Mouse (Mus musculus) midbrain, embryonic 16.5 days (tissue): Measurements from ENCODE around the gene Ephx1. TPM values are rescaled to one million over a fixed set of nuclear protein-coding genes. Genes with fewer than 3 reads are reported as not detected.

Source experiments
- ATAC-seq: fragments of 200-750 bp; cut with Nextera tagmentation; 2 replicates; pipeline ENCODE4 v1.8.0; 2017; ENCODE audit warnings: moderate TSS enrichment
- H3K27ac ChIP-seq: fragments of 300-500 bp; sonication (generic); 2 replicates; pipeline ENCODE4 v1.5.1; 2014; ENCODE audit warnings: mild to moderate bottlenecking, low read length, mixed read lengths
- H3K27me3 ChIP-seq: fragments of 300-500 bp; sonication (generic); 2 replicates; pipeline ENCODE4 v1.6.1; 2014; ENCODE audit warnings: low read depth, low read length, mixed read lengths; ENCODE audit not compliant: control insufficient read depth, insufficient read depth
- H3K36me3 ChIP-seq: fragments of 300-500 bp; sonication (generic); 2 replicates; pipeline ENCODE4 v1.6.1; 2014; ENCODE audit warnings: mild to moderate bottlenecking, low read length, moderate library complexity, mixed read lengths; ENCODE audit not compliant: control insufficient read depth, insufficient read depth
- H3K4me1 ChIP-seq: fragments of 300-500 bp; sonication (generic); 2 replicates; pipeline ENCODE4 v1.6.1; 2014; ENCODE audit warnings: mild to moderate bottlenecking, low read length, mixed read lengths; ENCODE audit not compliant: control insufficient read depth, insufficient read depth
- H3K4me2 ChIP-seq: fragments of 300-500 bp; sonication (generic); 2 replicates; pipeline ENCODE4 v1.6.1; 2014; ENCODE audit warnings: mild to moderate bottlenecking, low read length, mixed read lengths
- H3K4me3 ChIP-seq: fragments of 300-500 bp; sonication (generic); 2 replicates; pipeline ENCODE4 v1.5.1; 2014; ENCODE audit warnings: low read depth, mild to moderate bottlenecking, low read length, moderate library complexity, mixed read lengths
- H3K9ac ChIP-seq: fragments of 300-500 bp; sonication (generic); 2 replicates; pipeline ENCODE4 v1.6.1; 2014; ENCODE audit warnings: low read depth, low read length, mixed read lengths
- H3K9me3 ChIP-seq: fragments of 300-500 bp; sonication (generic); replicated peaks from 2 replicates; pipeline ENCODE4 v1.6.1; 2014; ENCODE audit warnings: mild to moderate bottlenecking, low read length, mixed read lengths; ENCODE audit not compliant: control insufficient read depth, poor library complexity, severe bottlenecking
- WGBS: fragments of 180-500 bp; shearing (Covaris S2); extraction: QIAGEN DNeasy Blood & Tissue Kit; methylation state at CpG from one replicate; pipeline ENCODE4 v1.1.7; 2014; 5-methylcytosine and 5-hydroxymethylcytosine counted together
- polyA plus RNA-seq: library from polyadenylated mRNA; unstranded; fragments of >200 nt; fragmentation: Nextera tagmentation; extraction: Ambion mirVana; gene quantifications from 2 replicates; pipeline ENCODE4 v1.2.1, GENCODE M21; 2015

Ephx1 gene
- polyA plus RNA-seq, 1 experiment from 2014 or later: 8.2 TPM

DNA sequence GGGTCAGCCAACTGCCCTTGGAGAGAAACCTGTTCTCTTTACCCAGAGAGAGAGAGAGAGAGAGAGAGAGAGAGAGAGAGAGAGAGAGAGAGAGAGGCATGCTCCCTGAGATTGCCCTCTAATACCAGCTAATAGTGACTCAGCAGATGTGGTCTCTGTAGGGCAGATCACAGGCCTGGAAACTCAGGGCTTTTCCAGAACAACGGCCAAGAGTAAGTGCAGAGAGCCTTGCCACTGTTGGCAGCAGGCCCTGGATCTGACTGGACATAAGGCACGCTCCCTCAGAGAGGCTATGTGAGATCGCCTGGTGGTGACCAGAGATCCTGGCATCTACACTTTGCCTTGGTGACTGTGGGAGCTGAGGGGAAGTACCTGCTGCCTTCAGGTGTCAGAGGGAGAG is 10.9 kb downstream of the Ephx1 start:
- H3K4me3 ChIP-seq: no peak overlapping the region
- no peaks in the 10 kb centered on the region for H3K4me1 ChIP-seq
- H3K9me3 ChIP-seq: no peaks in the 10 kb centered on the region
- no peaks in the 10 kb centered on the region for H3K27me3 ChIP-seq
- WGBS: 80% methylated on average over 3 of the region's 3 CpGs
- H3K9ac ChIP-seq: no peak overlapping the region
- H3K27ac ChIP-seq: no peak overlapping the region
- H3K4me2 ChIP-seq: no peak overlapping the region
- ATAC-seq: no peak
- no peaks in the 10 kb centered on the region for H3K36me3 ChIP-seq

DNA sequence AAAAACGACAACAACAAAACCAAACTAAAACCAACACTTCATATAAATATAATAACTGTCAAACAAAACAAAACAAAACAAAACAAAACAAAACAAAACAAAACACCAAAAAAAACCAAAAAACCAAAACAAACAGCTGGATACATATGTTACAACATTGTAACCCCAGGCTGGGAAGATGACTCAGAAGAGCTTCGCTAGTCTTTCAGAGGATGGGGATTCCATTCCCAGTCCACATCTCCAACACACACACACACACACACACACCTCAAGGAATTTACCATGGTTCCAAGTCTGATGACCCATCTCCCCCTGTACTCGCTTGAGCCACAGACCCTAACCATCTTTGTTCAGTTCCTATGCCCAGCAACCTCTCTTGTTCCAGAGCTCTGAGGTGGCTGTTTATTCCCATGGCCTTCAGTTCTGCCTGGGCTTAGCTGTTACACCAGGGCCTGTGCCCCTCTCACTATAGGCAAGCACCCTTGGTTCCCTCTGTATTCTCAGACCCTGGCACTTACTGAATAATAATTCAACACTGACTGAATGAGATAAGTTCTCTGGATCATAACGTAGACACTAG is 11.6 kb downstream of the Ephx1 start:
- no peaks in the 10 kb centered on the region for H3K4me1 ChIP-seq
- no peaks in the 10 kb centered on the region for H3K27me3 ChIP-seq
- ATAC-seq: no peak
- 87% methylated on average over 4 of the region's 4 CpGs for WGBS
- H3K4me2 ChIP-seq: no peak overlapping the region
- no peak overlapping the region for H3K27ac ChIP-seq
- no peaks in the 10 kb centered on the region for H3K36me3 ChIP-seq
- no peak overlapping the region for H3K9ac ChIP-seq
- H3K9me3 ChIP-seq: no peaks in the 10 kb centered on the region
- H3K4me3 ChIP-seq: no peak overlapping the region

DNA sequence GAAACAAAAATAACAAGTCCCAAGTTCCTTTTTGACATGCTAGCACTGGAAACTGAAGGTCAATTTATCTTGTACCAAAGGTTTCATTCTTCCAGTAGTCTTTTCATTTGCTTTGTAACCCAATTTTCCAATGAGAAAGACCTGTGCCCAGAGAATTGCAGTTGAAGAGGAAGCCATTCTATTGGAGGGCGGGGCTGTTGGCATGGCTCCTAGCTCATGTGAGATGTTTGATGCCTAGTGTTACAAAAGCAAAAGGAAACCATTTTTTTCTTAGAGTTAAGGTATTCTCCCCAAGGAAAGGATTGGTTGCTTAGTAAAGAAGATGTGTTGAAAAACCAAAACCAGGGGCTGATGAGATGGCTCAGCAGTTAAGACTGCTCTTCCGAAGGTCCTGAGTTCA is 12.4 kb downstream of the Ephx1 start:
- Histone ChIP-seq H3K4me2 (no peak overlapping the region), H3K4me3 (no peak overlapping the region), H3K27ac (no peak overlapping the region), H3K9ac (no peak overlapping the region), H3K4me1 (no peaks in the 10 kb centered on the region), H3K36me3 (no peaks in the 10 kb centered on the region), H3K9me3 (no peaks in the 10 kb centered on the region), H3K27me3 (no peaks in the 10 kb centered on the region)
- no peak for ATAC-seq
- WGBS: 95% methylated on average over 2 of the region's 2 CpGs

DNA sequence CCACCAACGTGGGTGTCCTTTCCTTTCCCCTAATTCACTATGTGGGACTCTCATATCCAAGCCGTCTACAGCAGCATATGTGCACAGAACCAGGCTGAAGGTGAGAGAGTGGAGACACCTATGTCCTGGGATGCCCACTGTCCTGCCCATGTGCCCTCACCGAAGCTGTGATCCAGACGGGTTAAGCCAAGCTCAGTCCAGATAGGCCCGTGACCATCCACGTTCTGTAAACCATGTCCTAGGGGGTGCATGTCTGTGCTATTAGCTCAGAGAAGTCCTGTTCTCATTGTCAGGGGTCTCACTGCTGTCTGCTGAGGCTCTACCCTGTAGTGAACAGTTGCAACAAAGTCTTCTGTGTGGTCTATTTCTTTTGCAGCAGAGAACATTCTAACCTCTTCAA is 12.9 kb downstream of the Ephx1 start:
- H3K9ac ChIP-seq: no peak overlapping the region
- 91% methylated on average over 6 of the region's 6 CpGs for WGBS
- no peaks in the 10 kb centered on the region for H3K4me1 ChIP-seq
- no peak overlapping the region for H3K4me2 ChIP-seq
- no peak overlapping the region for H3K4me3 ChIP-seq
- H3K36me3 ChIP-seq: no peaks in the 10 kb centered on the region
- H3K27me3 ChIP-seq: no peaks in the 10 kb centered on the region
- H3K27ac ChIP-seq: no peak overlapping the region
- no peaks in the 10 kb centered on the region for H3K9me3 ChIP-seq
- ATAC-seq: no peak

DNA sequence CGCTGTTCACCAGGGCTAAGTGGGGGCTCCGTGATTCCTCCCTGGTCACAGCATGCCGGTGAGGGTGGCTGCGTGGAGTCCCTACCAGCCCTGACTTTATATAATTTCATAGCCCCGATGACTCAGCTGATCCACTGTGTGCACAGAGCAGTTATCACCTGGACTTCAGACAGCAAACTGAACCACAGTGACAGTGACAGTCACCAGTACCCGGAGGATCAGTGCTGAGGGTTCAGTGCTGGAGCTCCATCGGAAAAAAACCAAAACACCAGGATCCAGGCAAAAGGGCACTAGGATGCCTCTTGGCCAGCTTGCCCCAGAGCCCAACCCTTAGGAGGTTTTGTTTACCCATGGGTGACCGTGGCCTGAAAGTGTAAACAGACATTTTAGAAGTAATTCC is 15.4 kb downstream of the Ephx1 start:
- 84% methylated on average over 8 of the region's 8 CpGs for WGBS
- no peaks in the 10 kb centered on the region for H3K36me3 ChIP-seq

DNA sequence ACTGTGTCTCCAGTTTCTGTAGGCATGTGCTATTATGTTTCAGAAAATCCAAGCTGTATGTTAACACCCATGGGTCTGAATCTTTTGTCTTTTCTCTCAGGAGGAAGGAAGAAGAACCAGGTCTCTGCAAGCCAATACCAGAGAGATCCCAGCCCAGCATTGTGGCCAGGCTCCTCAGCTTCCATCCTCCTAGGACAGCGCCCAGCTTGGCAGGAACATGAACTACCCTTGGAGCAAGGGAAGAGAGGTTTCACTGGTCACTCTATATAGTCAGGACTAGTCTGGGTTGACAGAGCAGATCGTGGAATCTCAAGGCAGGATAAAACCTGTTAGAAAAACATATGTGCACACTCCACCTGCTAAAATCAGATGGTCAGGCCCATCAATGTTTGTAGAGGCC is 16.9 kb downstream of the Ephx1 start:
- H3K27me3 ChIP-seq: no peaks in the 10 kb centered on the region
- H3K4me2 ChIP-seq: no peak overlapping the region
- no peaks in the 10 kb centered on the region for H3K9me3 ChIP-seq
- H3K4me1 ChIP-seq: no peaks in the 10 kb centered on the region
- H3K36me3 ChIP-seq: no peaks in the 10 kb centered on the region
- ATAC-seq: no peak
- no peak overlapping the region for H3K27ac ChIP-seq
- H3K9ac ChIP-seq: no peak overlapping the region
- no peak overlapping the region for H3K4me3 ChIP-seq
- WGBS: 91% methylated on average over 2 of the region's 2 CpGs

More for the DNA sequence above, 15.4 kb downstream of the Ephx1 start:
- Histone ChIP-seq H3K9ac (no peak overlapping the region), H3K4me1 (no peaks in the 10 kb centered on the region), H3K27me3 (no peaks in the 10 kb centered on the region), H3K27ac (no peak overlapping the region), H3K4me2 (no peak overlapping the region), H3K4me3 (no peak overlapping the region), H3K9me3 (no peaks in the 10 kb centered on the region)
- ATAC-seq: no peak

DNA sequence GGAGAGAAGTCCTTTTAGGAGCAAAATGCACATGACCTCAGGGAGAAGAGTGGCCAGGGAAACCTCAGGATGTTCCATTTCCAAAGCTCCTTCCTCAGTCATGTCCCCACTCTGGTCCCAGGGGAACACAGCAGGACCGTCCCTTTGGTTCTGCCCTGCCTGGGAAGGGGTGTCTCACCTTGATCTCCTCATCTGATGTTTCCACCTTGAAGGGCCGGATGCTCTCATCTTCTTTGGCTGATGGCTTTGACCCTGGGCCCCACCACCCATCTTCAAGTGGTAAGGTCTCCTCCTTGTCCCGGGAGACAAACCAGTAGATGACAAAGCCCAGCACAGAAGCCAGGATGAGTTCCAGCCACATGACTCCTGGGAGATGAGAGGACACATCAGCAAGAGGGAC is 19.1 kb downstream of the Ephx1 start:
- no peaks in the 10 kb centered on the region for H3K27me3 ChIP-seq
- no peaks in the 10 kb centered on the region for H3K4me1 ChIP-seq
- no peak overlapping the region for H3K9ac ChIP-seq
- 88% methylated on average over 3 of the region's 3 CpGs for WGBS
- H3K27ac ChIP-seq: no peak overlapping the region
- H3K9me3 ChIP-seq: no peaks in the 10 kb centered on the region
- no peaks in the 10 kb centered on the region for H3K36me3 ChIP-seq
- no peak overlapping the region for H3K4me2 ChIP-seq
- ATAC-seq: no peak
- H3K4me3 ChIP-seq: no peak overlapping the region

DNA sequence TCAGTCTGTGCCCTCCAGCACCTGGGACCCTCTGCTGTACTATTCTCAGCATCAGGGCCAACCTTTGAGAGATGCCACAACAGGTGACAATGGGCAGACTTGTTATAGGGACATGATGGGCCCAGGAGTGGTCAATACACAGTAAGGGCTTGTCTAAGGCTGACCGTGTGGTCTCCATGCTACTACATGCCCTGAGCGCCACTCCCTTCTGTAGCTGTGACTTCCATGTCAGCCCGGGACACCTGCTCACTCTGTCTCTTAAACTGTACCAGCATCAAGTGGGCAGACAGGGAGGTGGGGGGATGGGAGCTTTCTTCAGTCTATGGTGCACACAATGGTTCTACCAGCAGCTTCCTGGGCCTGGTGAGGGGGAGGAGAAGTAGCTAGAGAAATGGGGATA is 19.5 kb downstream of the Ephx1 start:
- Histone ChIP-seq H3K36me3 (no peaks in the 10 kb centered on the region), H3K4me3 (no peak overlapping the region), H3K27me3 (no peaks in the 10 kb centered on the region), H3K27ac (no peak overlapping the region), H3K9me3 (no peaks in the 10 kb centered on the region), H3K4me2 (no peak overlapping the region), H3K9ac (no peak overlapping the region), H3K4me1 (no peaks in the 10 kb centered on the region)
- WGBS: 97% methylated on average over 3 of the region's 3 CpGs
- no peak for ATAC-seq

DNA sequence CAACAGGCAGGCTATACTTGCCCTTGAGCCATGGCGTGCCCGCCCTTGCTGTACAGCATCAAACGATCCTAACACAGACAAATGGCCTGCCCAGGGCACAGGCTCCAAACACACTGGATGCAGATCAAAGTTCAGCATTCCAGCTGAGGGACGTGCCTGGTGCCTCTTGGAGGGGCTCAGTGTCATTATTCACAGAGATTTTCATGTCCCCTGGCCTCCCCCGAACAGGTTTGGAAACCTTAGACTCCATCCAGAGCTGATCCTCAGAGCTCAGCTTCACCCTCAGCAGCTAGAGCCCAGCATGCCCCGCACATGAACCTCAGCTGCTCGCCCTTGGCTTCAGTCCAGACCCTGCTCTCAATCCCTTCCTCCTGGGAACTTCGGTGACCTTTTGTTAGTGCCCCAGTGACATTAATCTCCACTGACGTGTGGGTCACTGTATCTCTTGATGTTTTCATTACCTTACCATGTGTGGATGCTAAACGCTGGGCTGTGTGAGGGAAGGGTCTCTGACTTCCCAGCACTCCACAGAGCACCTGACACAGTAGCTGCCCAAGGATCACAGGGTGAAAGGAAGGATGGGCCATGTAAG is 20.1 kb downstream of the Ephx1 start:
- H3K4me2 ChIP-seq: no peak overlapping the region
- H3K9me3 ChIP-seq: no peaks in the 10 kb centered on the region
- H3K36me3 ChIP-seq: no peaks in the 10 kb centered on the region
- no peak overlapping the region for H3K27ac ChIP-seq
- H3K9ac ChIP-seq: no peak overlapping the region
- no peaks in the 10 kb centered on the region for H3K4me1 ChIP-seq
- H3K27me3 ChIP-seq: no peaks in the 10 kb centered on the region
- WGBS: 42% methylated on average over 10 of the region's 10 CpGs
- no peak for ATAC-seq
- no peak overlapping the region for H3K4me3 ChIP-seq
